Mouse (Mus musculus) lung, adult 2 months (tissue): ENCODE results near the gene Tmem94.

Experiments
- CTCF ChIP-seq: fragments of 200-500 bp; IDR thresholded peaks from 2 replicates; pipeline ENCODE4 v1.5.1; 2011; ENCODE audit warnings: mild to moderate bottlenecking, low read length, control low read depth; ENCODE audit not compliant: insufficient read depth
- POLR2A ChIP-seq: fragments of 200-500 bp; IDR thresholded peaks from 2 replicates; pipeline ENCODE4 v1.6.1; 2011; ENCODE audit warnings: low read depth, mild to moderate bottlenecking, control low read depth, low read length, borderline replicate concordance; ENCODE audit errors: extremely low read depth

DNA sequence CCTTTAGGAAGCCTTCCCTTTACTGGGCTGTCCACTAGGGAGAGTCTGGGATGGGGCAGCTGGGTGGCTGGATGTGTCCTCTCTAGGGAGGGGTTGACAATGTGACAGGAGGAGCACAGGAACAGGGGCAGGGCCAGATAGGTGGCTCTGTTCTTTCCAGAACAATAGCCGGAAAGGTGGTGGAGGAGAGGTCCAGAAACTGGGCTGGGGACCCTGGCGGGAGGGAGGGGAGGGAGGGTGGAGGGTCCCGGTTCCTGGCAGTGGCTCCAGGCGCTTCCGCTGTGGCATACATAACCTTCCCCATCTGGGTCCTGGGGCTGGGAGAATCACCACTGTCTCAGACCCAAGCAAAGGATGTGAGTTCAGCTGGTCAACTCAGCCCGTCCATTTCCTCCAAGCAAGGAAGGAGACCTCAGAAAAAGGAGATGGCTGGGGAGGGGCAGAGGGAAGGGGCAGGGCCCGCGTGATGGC, 44.1 kb downstream of the Tmem94 start:
- TF ChIP-seq POLR2A (peak; percentile 48; the same call in 1 of the 2 replicates), CTCF (peak; percentile 17; the same call in 1 of the 2 replicates)
